Mouse (Mus musculus): Measurements from ENCODE around the gene Fbxo3. TPM values are rescaled to one million over a fixed set of nuclear protein-coding genes. Genes with fewer than 3 reads are reported as not detected.
"Not testable (repeated sequence)": the region's sequence is repeated elsewhere in the genome, so short reads cannot be mapped to it uniquely, and the experiment has no call there.

Gene Fbxo3
- total RNA-seq (2015) (64.8 and 74.2 TPM in 2 replicates), total RNA-seq (2017) (61.5 and 70.9 TPM in 2 replicates)

- peak; percentile 73 for ATAC-seq (replicated peaks; ENCODE audit: poor library complexity)
Observed at GRCm38 (mm10) chr2:104027458-104028138, at the start of gene Fbxo3. Gene Fbxo3 (plus strand): TSS chr2:104027721.

- ATAC-seq (replicated peaks; ENCODE audit: poor library complexity), result peak; percentile 67
Observed at GRCm38 (mm10) chr2:103982250-103982649, 45.3 kb upstream of the Fbxo3 start.

GRCm38 (mm10) chr2:103983146-103983545 lies 44.4 kb upstream of the Fbxo3 start:
- ATAC-seq (replicated peaks; ENCODE audit: poor library complexity), result no peak

- not testable (repeated sequence) for ATAC-seq (replicated peaks; ENCODE audit: poor library complexity)
Observed at GRCm38 (mm10) chr2:103987595-103987994, 39.9 kb upstream of the Fbxo3 start.

GRCm38 (mm10) chr2:103989724-103990123 lies 37.8 kb upstream of the Fbxo3 start:
- no peak for ATAC-seq (replicated peaks; ENCODE audit: poor library complexity)

GRCm38 (mm10) chr2:103991303-103991702 lies 36.2 kb upstream of the Fbxo3 start:
- ATAC-seq (replicated peaks; ENCODE audit: poor library complexity), result peak; percentile 44; the same call in 1 of the 2 replicates

GRCm38 (mm10) chr2:103992162-103992561 lies 35.4 kb upstream of the Fbxo3 start:
- no peak for ATAC-seq (replicated peaks; ENCODE audit: poor library complexity)

GRCm38 (mm10) chr2:103992618-103993332 lies 34.7 kb upstream of the Fbxo3 start:
- ATAC-seq (replicated peaks; ENCODE audit: poor library complexity), result no peak

GRCm38 (mm10) chr2:104001076-104001475 lies 26.4 kb upstream of the Fbxo3 start:
- ATAC-seq (replicated peaks; ENCODE audit: poor library complexity), result peak; percentile 90

GRCm38 (mm10) chr2:104001861-104002260 lies 25.7 kb upstream of the Fbxo3 start:
- no peak for ATAC-seq (replicated peaks; ENCODE audit: poor library complexity)

- ATAC-seq (replicated peaks; ENCODE audit: poor library complexity), result peak; percentile 95
Observed at GRCm38 (mm10) chr2:104002711-104003413, 24.7 kb upstream of the Fbxo3 start.

GRCm38 (mm10) chr2:104007793-104008519 lies 19.6 kb upstream of the Fbxo3 start:
- ATAC-seq (replicated peaks; ENCODE audit: poor library complexity), result no peak

- not testable (repeated sequence) for ATAC-seq (replicated peaks; ENCODE audit: poor library complexity)
Observed at GRCm38 (mm10) chr2:104008853-104009252, 18.7 kb upstream of the Fbxo3 start.

- no peak for ATAC-seq (replicated peaks; ENCODE audit: poor library complexity)
Observed at GRCm38 (mm10) chr2:104023096-104023495, 4.4 kb upstream of the Fbxo3 start.

- ATAC-seq (replicated peaks; ENCODE audit: poor library complexity), result no peak
Observed at GRCm38 (mm10) chr2:104024656-104025055, 2.9 kb upstream of the Fbxo3 start.

GRCm38 (mm10) chr2:104028139-104028723 lies 710 bp downstream of the Fbxo3 start, which contains the start of gene 4931422A03Rik:
Gene 4931422A03Rik (minus strand): TSS chr2:104028361.
- ATAC-seq (replicated peaks; ENCODE audit: poor library complexity), result peak; percentile 32

- peak; percentile 66 for ATAC-seq (replicated peaks; ENCODE audit: poor library complexity)
Observed at GRCm38 (mm10) chr2:104029074-104029473, 1.6 kb downstream of the Fbxo3 start.

- no peak for ATAC-seq (replicated peaks; ENCODE audit: poor library complexity)
Observed at GRCm38 (mm10) chr2:104030381-104030780, 2.9 kb downstream of the Fbxo3 start.

- ATAC-seq (replicated peaks; ENCODE audit: poor library complexity), result no peak
Observed at GRCm38 (mm10) chr2:104032056-104032455, 4.5 kb downstream of the Fbxo3 start.

- ATAC-seq (replicated peaks; ENCODE audit: poor library complexity), result peak; percentile 97
Observed at GRCm38 (mm10) chr2:104034832-104035472, 7.4 kb downstream of the Fbxo3 start.
